10 mouse cellular contexts compared by ENCODE assay signal in genomic region chr2:156430326-156430725, GRCm38 (mm10). TPM values are rescaled to one million over a fixed set of nuclear protein-coding genes. Genes with fewer than 3 reads are reported as not detected.
A peak's percentile ranks its signal among the peaks of the same experiment; 100 is the strongest.
DNase-seq lines count a peak whose midpoint lies in the region; ATAC-seq and TF ChIP-seq lines count a peak whose summit lies in the region.
"Had no signal": no experiment of that assay in that cellular context is flagged by ENCODE, and none has a peak within 500 bp of the region (broad histone marks: within the 10 kb centered on the region; RNA-seq: fewer than 3 reads in every experiment).

No protein-coding gene starts in this region.

- no peak for TF ChIP-seq CTCF in liver, postnatal 0 days (IDR thresholded peaks at IDR 0.05; ENCODE audit: low read depth)

- H3K9me3 ChIP-seq in kidney, embryonic 16.5 days (ENCODE audit: low read length) = no peaks in the 10 kb centered on the region
- no peaks in the 10 kb centered on the region for H3K9me3 ChIP-seq in kidney, embryonic 14.5 days (ENCODE audit: control insufficient read depth, low read length)
- no peaks in the 10 kb centered on the region for H3K9me3 ChIP-seq in liver, postnatal 0 days (ENCODE audit: low read length)
- H3K9me3 ChIP-seq: megakaryocyte, embryonic 14.5 days had no signal

- peak; percentile 37 for DNase-seq in 416B (ENCODE audit: low read depth)
- DNase-seq in Muller cell, postnatal 12 days (ENCODE audit: inconsistent ontology term) = peak; percentile 11
- DNase-seq in kidney, postnatal 36 days = peak; percentile 32 to 39
- DNase-seq in liver, postnatal 0 days = no peak
- DNase-seq: gastrocnemius, postnatal 10 days had no signal

- TF ChIP-seq EP300 in liver, postnatal 0 days (IDR thresholded peaks at IDR 0.05; ENCODE audit: low read depth) = no peak

- ATAC-seq in kidney, embryonic 16.5 days (ENCODE audit: low FRiP score, low TSS enrichment) = no peak
- no peak for ATAC-seq in kidney, embryonic 14.5 days (ENCODE audit: low FRiP score, low TSS enrichment)
- ATAC-seq in erythroblast, adult 5-6 weeks (replicated peaks; ENCODE audit: low FRiP score, poor library complexity, severe bottlenecking) = no peak
- no peak for ATAC-seq in liver, postnatal 0 days
- ATAC-seq: intestine, postnatal 0 days had no signal

- H3K36me3 ChIP-seq in kidney, embryonic 16.5 days (ENCODE audit: insufficient read depth, low read length) = no peaks in the 10 kb centered on the region
- H3K36me3 ChIP-seq in kidney, embryonic 14.5 days (ENCODE audit: control insufficient read depth, insufficient read depth, low read length) = no peaks in the 10 kb centered on the region
- no peaks in the 10 kb centered on the region for H3K36me3 ChIP-seq in liver, postnatal 0 days (replicated peaks; ENCODE audit: insufficient read depth, low read length)

- H3K9ac ChIP-seq in kidney, embryonic 16.5 days (replicated peaks; ENCODE audit: low read length) = no peak overlapping the region
- H3K9ac ChIP-seq in kidney, embryonic 14.5 days (ENCODE audit: low read depth, low read length) = no peak overlapping the region
- H3K9ac ChIP-seq in liver, postnatal 0 days (replicated peaks) = no peak overlapping the region

- no peak overlapping the region for H3K4me2 ChIP-seq in kidney, embryonic 16.5 days (replicated peaks; ENCODE audit: low read depth, low read length)
- no peak overlapping the region for H3K4me2 ChIP-seq in kidney, embryonic 14.5 days (replicated peaks; ENCODE audit: low read depth, low read length)
- H3K4me2 ChIP-seq in liver, postnatal 0 days (ENCODE audit: low read depth, low read length) = no peak overlapping the region

- no peaks in the 10 kb centered on the region for H3K27me3 ChIP-seq in kidney, embryonic 16.5 days (ENCODE audit: insufficient read depth, low read length)
- H3K27me3 ChIP-seq in kidney, embryonic 14.5 days (ENCODE audit: control insufficient read depth, insufficient read depth, low read length) = no peaks in the 10 kb centered on the region
- no peaks in the 10 kb centered on the region for H3K27me3 ChIP-seq in liver, postnatal 0 days (ENCODE audit: insufficient read depth, low read length)

- peaks cover 27% of the 10 kb centered on the region for H3K4me1 ChIP-seq in kidney, embryonic 16.5 days (ENCODE audit: insufficient read depth, low read length)
- peaks cover 17% of the 10 kb centered on the region; the same call in 1 of the 2 replicates for H3K4me1 ChIP-seq in kidney, embryonic 14.5 days (ENCODE audit: control insufficient read depth, insufficient read depth, low read length)
- H3K4me1 ChIP-seq in liver, postnatal 0 days (ENCODE audit: insufficient read depth) = peaks cover 3% of the 10 kb centered on the region; the same call in 1 of the 2 replicates
- H3K4me1 ChIP-seq: megakaryocyte, embryonic 14.5 days had no signal

- H3K27ac ChIP-seq in kidney, embryonic 16.5 days (ENCODE audit: low read length) = peak overlapping the region; percentile 68
- no peak overlapping the region for H3K27ac ChIP-seq in kidney, embryonic 14.5 days (ENCODE audit: low read depth, low read length)
- no peak overlapping the region for H3K27ac ChIP-seq in liver, postnatal 0 days (ENCODE audit: low read depth)

- WGBS in kidney, embryonic 16.5 days = 19% methylated on average over 4 of the region's 4 CpGs
- 20% methylated on average over 4 of the region's 4 CpGs for WGBS in kidney, embryonic 14.5 days
- 48% methylated on average over 4 of the region's 4 CpGs for WGBS in liver, postnatal 0 days (ENCODE audit: insufficient replicate concordance)

- H3K4me3 ChIP-seq in kidney, embryonic 16.5 days (ENCODE audit: low read length) = no peak overlapping the region
- H3K4me3 ChIP-seq in kidney, embryonic 14.5 days (ENCODE audit: low read length) = no peak overlapping the region
- no peak overlapping the region for H3K4me3 ChIP-seq in liver, postnatal 0 days (ENCODE audit: low read depth, low read length)
- H3K4me3 ChIP-seq: megakaryocyte, embryonic 14.5 days had no signal

RNA-seq across cellular contexts. Expression of gene Epb41l1, which starts 9.6 kb away (rescaled TPM):
- 2.1 and 2.5 TPM in 2 replicates for polyA plus RNA-seq in kidney, embryonic 16.5 days (2015; fragmentation: Nextera tagmentation; extraction: Ambion mirVana)
- polyA plus RNA-seq in kidney, embryonic 14.5 days (2014; fragmentation: Nextera tagmentation; extraction: Ambion mirVana) = 2.5 and 3.1 TPM in 2 replicates
- total RNA-seq in erythroblast, adult 5-6 weeks (2015; ENCODE audit: low replicate concordance) = under 0.01 and 2.5 TPM in 2 replicates
- 0.34 and 0.84 TPM in 2 replicates for total RNA-seq in erythroblast, adult 5-6 weeks (2017; ENCODE audit: low replicate concordance)
- 0.49 and 0.51 TPM in 2 replicates for polyA plus RNA-seq in liver, postnatal 0 days (2015; fragmentation: Nextera tagmentation; extraction: Ambion mirVana)
